ENCODE assay signal across 14 mouse cellular contexts in the genomic region with DNA sequence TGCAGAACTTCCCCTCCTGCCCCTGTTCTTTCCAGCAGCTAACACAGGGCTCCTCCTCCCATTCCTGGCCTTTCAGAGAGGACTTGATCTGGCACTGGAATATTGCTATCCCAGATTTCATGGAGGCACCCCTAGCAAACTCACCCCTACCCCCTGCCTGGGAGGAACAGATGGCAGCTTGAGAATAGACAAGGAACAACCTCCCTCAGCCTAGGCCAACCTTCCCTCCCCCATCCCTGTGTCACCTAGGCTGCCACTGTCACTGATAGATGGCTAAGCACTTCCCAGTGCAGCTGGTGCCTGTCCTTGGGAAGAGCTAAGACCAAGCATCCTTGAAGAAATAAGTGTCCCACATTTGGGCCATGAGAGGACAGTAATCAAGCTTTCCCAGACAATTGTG. TPM values are rescaled to one million over a fixed set of nuclear protein-coding genes. Genes with fewer than 3 reads are reported as not detected.
DNase-seq lines count a peak whose midpoint lies in the region; ATAC-seq lines count a peak whose summit lies in the region.
"Had no signal": no experiment of that assay in that cellular context is flagged by ENCODE, and none has a peak within 500 bp of the region (broad histone marks: within the 10 kb centered on the region; RNA-seq: fewer than 3 reads in every experiment).

No protein-coding gene starts in this region.

- no peaks in the 10 kb centered on the region for H3K4me1 ChIP-seq in hindbrain, embryonic 16.5 days (ENCODE audit: control insufficient read depth, insufficient read depth, low read depth, low read length)
- H3K4me1 ChIP-seq: heart, embryonic 15.5 days; limb, embryonic 13.5 days had no signal

- ATAC-seq in cerebellum, adult (ENCODE audit: insufficient number of reproducible peaks, low FRiP score, low TSS enrichment): peak; percentile 100
- peak; percentile 93 for ATAC-seq in hindbrain, embryonic 16.5 days

- no peak overlapping the region for H3K4me3 ChIP-seq in hindbrain, embryonic 16.5 days (ENCODE audit: low read length)
- H3K4me3 ChIP-seq: heart, embryonic 15.5 days; limb, embryonic 13.5 days; neural tube, embryonic 13.5 days had no signal

- DNase-seq in brain, adult 2 months (ENCODE audit: low read depth, low spot score): peak; percentile 98
- peak; percentile 91 to 92 for DNase-seq in cerebellum, postnatal 36 days
- no peak for DNase-seq in layer of hippocampus, postnatal 36 days
- no peak for DNase-seq in urinary bladder, postnatal 36 days (ENCODE audit: low spot score in 2 of 2)
- no peak for DNase-seq in right cerebral cortex, adult 2 months (ENCODE audit: low spot score in 2 of 2)
- DNase-seq: gastrocnemius, postnatal 25 days; kidney, postnatal 10 days; lung, adult 2 months; thymus, postnatal 36 days had no signal

- no peak overlapping the region for H3K27ac ChIP-seq in hindbrain, embryonic 16.5 days (ENCODE audit: low read depth, low read length)
- H3K27ac ChIP-seq: heart, embryonic 15.5 days; limb, embryonic 13.5 days; neural tube, embryonic 13.5 days had no signal

- H3K9me3 ChIP-seq in hindbrain, embryonic 16.5 days (ENCODE audit: control insufficient read depth, low read length): no peaks in the 10 kb centered on the region
- H3K9me3 ChIP-seq: heart, embryonic 15.5 days; limb, embryonic 13.5 days; neural tube, embryonic 13.5 days had no signal

- no peak overlapping the region for H3K4me2 ChIP-seq in hindbrain, embryonic 16.5 days (ENCODE audit: low read length)
- H3K4me2 ChIP-seq: heart, embryonic 15.5 days; limb, embryonic 13.5 days; neural tube, embryonic 13.5 days had no signal

- no peaks in the 10 kb centered on the region for H3K36me3 ChIP-seq in hindbrain, embryonic 16.5 days (ENCODE audit: control insufficient read depth, insufficient read depth, low read length)
- H3K36me3 ChIP-seq: heart, embryonic 15.5 days; limb, embryonic 13.5 days; neural tube, embryonic 13.5 days had no signal

- no peaks in the 10 kb centered on the region for H3K27me3 ChIP-seq in hindbrain, embryonic 16.5 days (replicated peaks; ENCODE audit: control insufficient read depth, insufficient read depth, low read length)
- H3K27me3 ChIP-seq: heart, embryonic 15.5 days; limb, embryonic 13.5 days; neural tube, embryonic 13.5 days had no signal

- H3K9ac ChIP-seq in hindbrain, embryonic 16.5 days (ENCODE audit: low read depth, low read length): no peak overlapping the region
- H3K9ac ChIP-seq: heart, embryonic 15.5 days; limb, embryonic 13.5 days; neural tube, embryonic 13.5 days had no signal

RNA-seq across cellular contexts. Expression of a gene that starts 55.5 kb away (rescaled TPM):
- 14.8 and 16.0 TPM in 2 replicates for polyA plus RNA-seq in hindbrain, embryonic 16.5 days (2015; fragmentation: Nextera tagmentation; extraction: Ambion mirVana)
- total RNA-seq in layer of hippocampus, postnatal 36 days (2021): 10 to 100 TPM; 26.1 to 32.7 TPM

Comparison
In these comparisons a context has a peak if more than half of its experiments do, and no peak if none do; other contexts are left out.
1. DNase-seq: peak in brain, adult 2 months (single experiment) and cerebellum, postnatal 36 days (2 of 2); none in layer of hippocampus, postnatal 36 days (0 of 2), urinary bladder, postnatal 36 days (0 of 2) and right cerebral cortex, adult 2 months (0 of 2).